12 mouse cellular contexts compared by ENCODE assay signal in genomic region chr9:72614786-72615480, GRCm38 (mm10). TPM values are rescaled to one million over a fixed set of nuclear protein-coding genes. Genes with fewer than 3 reads are reported as not detected.
DNase-seq lines count a peak whose midpoint lies in the region; ATAC-seq and TF ChIP-seq lines count a peak whose summit lies in the region.
"Had no signal": no experiment of that assay in that cellular context is flagged by ENCODE, and none has a peak within 500 bp of the region (broad histone marks: within the 10 kb centered on the region; RNA-seq: fewer than 3 reads in every experiment).

No protein-coding gene starts in this region.

- no peak for DNase-seq in frontal cortex, postnatal 25 days (ENCODE audit: low spot score in 2 of 2)
- peak; percentile 70 for DNase-seq in lung, embryonic 14.5 days
- no peak for DNase-seq in lung, postnatal 14 days
- DNase-seq in T-cell, adult 2 months (ENCODE audit: low spot score) = no peak
- no peak for DNase-seq in kidney, adult 2 months
- DNase-seq: adrenal gland, postnatal 10 days; kidney, postnatal 14 days; retina, postnatal 1 day had no signal

- H3K4me3 ChIP-seq in lung, embryonic 14.5 days (ENCODE audit: low read depth, low read length) = no peak overlapping the region
- H3K4me3 ChIP-seq in forebrain, embryonic 15.5 days = no peak overlapping the region
- no peak overlapping the region for H3K4me3 ChIP-seq in midbrain, embryonic 15.5 days
- no peak overlapping the region for H3K4me3 ChIP-seq in kidney, adult 2 months (ENCODE audit: insufficient read depth, low read depth, low read length)
- H3K4me3 ChIP-seq: heart, embryonic 13.5 days had no signal

- H3K9me3 ChIP-seq in lung, embryonic 14.5 days (ENCODE audit: low read depth, low read length) = no peaks in the 10 kb centered on the region
- no peaks in the 10 kb centered on the region for H3K9me3 ChIP-seq in forebrain, embryonic 15.5 days
- no peaks in the 10 kb centered on the region for H3K9me3 ChIP-seq in midbrain, embryonic 15.5 days
- H3K9me3 ChIP-seq: heart, embryonic 13.5 days had no signal

- no peak overlapping the region for H3K27ac ChIP-seq in lung, embryonic 14.5 days (ENCODE audit: low read depth)
- peak overlapping the region; percentile 49 for H3K27ac ChIP-seq in forebrain, embryonic 15.5 days (replicated peaks)
- peak overlapping the region; percentile 30 for H3K27ac ChIP-seq in midbrain, embryonic 15.5 days
- no peak overlapping the region for H3K27ac ChIP-seq in kidney, adult 2 months (ENCODE audit: insufficient read depth, low read depth, low read length)
- H3K27ac ChIP-seq: heart, embryonic 13.5 days had no signal

- H3K27me3 ChIP-seq in lung, embryonic 14.5 days (ENCODE audit: insufficient read depth, low read length) = no peaks in the 10 kb centered on the region
- H3K27me3 ChIP-seq in forebrain, embryonic 15.5 days = no peaks in the 10 kb centered on the region
- H3K27me3 ChIP-seq in midbrain, embryonic 15.5 days (replicated peaks) = no peaks in the 10 kb centered on the region
- H3K27me3 ChIP-seq in kidney, adult 2 months (replicated peaks; ENCODE audit: control insufficient read depth, insufficient read depth, low read length) = no peaks in the 10 kb centered on the region
- H3K27me3 ChIP-seq: heart, embryonic 13.5 days had no signal

- 65% methylated on average over 6 of the region's 6 CpGs for WGBS in lung, embryonic 14.5 days
- 54% methylated on average over 6 of the region's 6 CpGs for WGBS in forebrain, embryonic 15.5 days
- WGBS in midbrain, embryonic 15.5 days = 61% methylated on average over 6 of the region's 6 CpGs
- 83% methylated on average over 6 of the region's 6 CpGs for WGBS in kidney, adult 2 months

- peak; percentile 45; the same call in 1 of the 2 replicates for TF ChIP-seq CTCF in lung, embryonic 14.5 days (IDR thresholded peaks at IDR 0.05; ENCODE audit: low read depth)
- no peak for TF ChIP-seq CTCF in kidney, adult 2 months (conservative IDR thresholded peaks at IDR 0.05; ENCODE audit: insufficient read depth, insufficient read length, low read depth, low read length)

- H3K36me3 ChIP-seq in lung, embryonic 14.5 days (ENCODE audit: insufficient read depth) = peaks cover 45% of the 10 kb centered on the region
- H3K36me3 ChIP-seq in forebrain, embryonic 15.5 days = peaks cover 43% of the 10 kb centered on the region
- H3K36me3 ChIP-seq in midbrain, embryonic 15.5 days (replicated peaks) = peaks cover 32% of the 10 kb centered on the region
- peaks cover 7% of the 10 kb centered on the region for H3K36me3 ChIP-seq in kidney, adult 2 months (ENCODE audit: control insufficient read depth, insufficient read depth, low read length)

- H3K9ac ChIP-seq in lung, embryonic 14.5 days = no peak overlapping the region
- no peak overlapping the region for H3K9ac ChIP-seq in forebrain, embryonic 15.5 days (replicated peaks)
- H3K9ac ChIP-seq in midbrain, embryonic 15.5 days = no peak overlapping the region
- H3K9ac ChIP-seq: heart, embryonic 13.5 days had no signal

- TF ChIP-seq POLR2A in kidney, adult 2 months (IDR thresholded peaks at IDR 0.05; ENCODE audit: low read depth, low read length) = no peak

- ATAC-seq in frontal cortex, adult (ENCODE audit: low TSS enrichment) = 0 out of 2 replicates have a peak, but pooled peaks have one; percentile 42
- no peak for ATAC-seq in lung, embryonic 14.5 days (ENCODE audit: insufficient read depth)
- ATAC-seq in forebrain, embryonic 15.5 days (replicated peaks) = no peak
- ATAC-seq in midbrain, embryonic 15.5 days (replicated peaks) = no peak

- no peaks in the 10 kb centered on the region for H3K4me1 ChIP-seq in lung, embryonic 14.5 days (ENCODE audit: insufficient read depth)
- H3K4me1 ChIP-seq in forebrain, embryonic 15.5 days = peaks cover 5% of the 10 kb centered on the region
- no peaks in the 10 kb centered on the region for H3K4me1 ChIP-seq in midbrain, embryonic 15.5 days
- no peaks in the 10 kb centered on the region for H3K4me1 ChIP-seq in kidney, adult 2 months (ENCODE audit: control insufficient read depth, insufficient read depth, low read length)
- H3K4me1 ChIP-seq: heart, embryonic 13.5 days had no signal

- H3K4me2 ChIP-seq in lung, embryonic 14.5 days = no peak overlapping the region
- no peak overlapping the region for H3K4me2 ChIP-seq in forebrain, embryonic 15.5 days (replicated peaks)
- no peak overlapping the region for H3K4me2 ChIP-seq in midbrain, embryonic 15.5 days
- H3K4me2 ChIP-seq: heart, embryonic 13.5 days had no signal

RNA-seq across cellular contexts. Expression of gene Nedd4, which starts 47.2 kb away (rescaled TPM):
- polyA plus RNA-seq in lung, embryonic 14.5 days (2014; fragmentation: Nextera tagmentation; extraction: Ambion mirVana) = 802 and 805 TPM in 2 replicates
- polyA plus RNA-seq in forebrain, embryonic 15.5 days (2015; fragmentation: Nextera tagmentation; extraction: Ambion mirVana) = 433 and 447 TPM in 2 replicates
- 436 and 451 TPM in 2 replicates for polyA plus RNA-seq in midbrain, embryonic 15.5 days (2015; fragmentation: Nextera tagmentation; extraction: Ambion mirVana)
- polyA plus RNA-seq in kidney, adult 2 months (2012; rRNA removed) = 104 and 118 TPM in 2 replicates

Comparison
In these comparisons a context has a peak if more than half of its experiments do, and no peak if none do; other contexts are left out.
1. H3K27ac ChIP-seq: peak in forebrain, embryonic 15.5 days (single experiment) and midbrain, embryonic 15.5 days (single experiment); none in lung, embryonic 14.5 days (single experiment) and kidney, adult 2 months (single experiment).